Mouse (Mus musculus) liver, postnatal 0 days (tissue): ENCODE results near the gene Clstn2. TPM values are rescaled to one million over a fixed set of nuclear protein-coding genes. Genes with fewer than 3 reads are reported as not detected.

Source experiments
- ATAC-seq: fragments of 200-750 bp; cut with Nextera tagmentation; 2 replicates; pipeline ENCODE4 v1.8.0; 2017; ENCODE audit warnings: mild to moderate bottlenecking, moderate library complexity
- DNase-seq: peaks from one replicate; pipeline ENCODE4 v3.0.0-alpha.2; 2016
- H3K27ac ChIP-seq: fragments of 300-500 bp; sonication (generic); 2 replicates; pipeline ENCODE4 v1.5.1; 2014; ENCODE audit warnings: antibody characterized with exemption, moderate library complexity, mild to moderate bottlenecking, low read depth
- H3K27me3 ChIP-seq: fragments of 300-500 bp; sonication (generic); 2 replicates; pipeline ENCODE4 v1.6.1; 2014; ENCODE audit warnings: low read length, control low read depth, mixed read lengths; ENCODE audit not compliant: insufficient read depth
- H3K36me3 ChIP-seq: fragments of 300-500 bp; sonication (generic); replicated peaks from 2 replicates; pipeline ENCODE4 v1.6.1; 2014; ENCODE audit warnings: mild to moderate bottlenecking, control low read depth, low read length, moderate library complexity, mixed read lengths; ENCODE audit not compliant: insufficient read depth
- H3K4me1 ChIP-seq: fragments of 300-500 bp; sonication (generic); 2 replicates; pipeline ENCODE4 v1.6.1; 2014; ENCODE audit warnings: antibody characterized with exemption, mild to moderate bottlenecking, control low read depth; ENCODE audit not compliant: insufficient read depth
- H3K4me2 ChIP-seq: fragments of 300-500 bp; sonication (generic); 2 replicates; pipeline ENCODE4 v1.6.1; 2014; ENCODE audit warnings: low read depth, mild to moderate bottlenecking, low read length, moderate library complexity, mixed read lengths
- H3K4me3 ChIP-seq: fragments of 300-500 bp; sonication (generic); 2 replicates; pipeline ENCODE4 v1.5.1; 2014; ENCODE audit warnings: low read depth, low read length
- H3K9ac ChIP-seq: fragments of 300-500 bp; sonication (generic); replicated peaks from 2 replicates; pipeline ENCODE4 v1.6.1; 2014; ENCODE audit warnings: mild to moderate bottlenecking, moderate library complexity
- H3K9me3 ChIP-seq: fragments of 300-500 bp; sonication (generic); 2 replicates; pipeline ENCODE4 v1.6.1; 2016; ENCODE audit warnings: mild to moderate bottlenecking, control low read depth, low read length, mixed read lengths
- CTCF ChIP-seq: sonication (generic); IDR thresholded peaks from 2 replicates; pipeline ENCODE4 v1.5.1; 2016; ENCODE audit warnings: antibody characterized with exemption, low read depth
- EP300 ChIP-seq: IDR thresholded peaks from 2 replicates; pipeline ENCODE4 v1.6.1; 2016; ENCODE audit warnings: antibody characterized with exemption, low read depth, mild to moderate bottlenecking
- WGBS: fragments of 180-500 bp; shearing (Covaris S2); extraction: QIAGEN DNeasy Blood & Tissue Kit; methylation state at CpG from one replicate; pipeline ENCODE4 v1.1.7; 2014; ENCODE audit not compliant: insufficient replicate concordance; 5-methylcytosine and 5-hydroxymethylcytosine counted together
- polyA plus RNA-seq: library from polyadenylated mRNA; unstranded; fragments of >200 nt; fragmentation: Nextera tagmentation; extraction: Ambion mirVana; gene quantifications from 2 replicates; pipeline ENCODE4 v1.2.1, GENCODE M21; 2015

Clstn2 gene
- polyA plus RNA-seq, 1 experiment from 2014 or later, result 0.12 TPM

DNA sequence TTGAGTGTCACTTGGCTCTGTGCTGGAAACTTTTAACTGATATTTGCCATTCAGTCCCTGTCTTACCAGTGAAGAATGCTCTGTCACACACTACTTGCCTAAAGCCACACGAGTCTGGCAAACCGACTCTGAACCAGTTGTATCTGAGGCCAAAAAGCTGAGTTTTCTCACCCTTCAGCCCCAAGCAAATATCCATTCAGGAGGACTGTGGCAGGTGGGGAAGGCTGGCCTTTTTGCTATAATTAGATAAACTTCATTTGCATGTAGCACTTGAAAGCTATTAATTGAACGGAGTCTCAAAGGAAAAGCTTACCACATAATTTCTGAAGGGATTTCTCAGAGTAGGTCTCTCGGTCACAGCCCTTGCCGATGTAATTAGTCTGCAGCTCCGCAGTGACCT, 491.6 kb downstream of the Clstn2 start:
- no peaks in the 10 kb centered on the region for H3K9me3 ChIP-seq
- TF ChIP-seq CTCF, result no peak
- no peak for TF ChIP-seq EP300
- 79% methylated on average over 6 of the region's 6 CpGs for WGBS
- ATAC-seq (no peak), DNase-seq (no peak)
- H3K27ac ChIP-seq, result no peak overlapping the region
- H3K36me3 ChIP-seq, result no peaks in the 10 kb centered on the region
- no peak overlapping the region for H3K4me2 ChIP-seq
- H3K4me1 ChIP-seq, result no peaks in the 10 kb centered on the region
- H3K9ac ChIP-seq, result no peak overlapping the region
- H3K4me3 ChIP-seq, result no peak overlapping the region
- H3K27me3 ChIP-seq, result no peaks in the 10 kb centered on the region

DNA sequence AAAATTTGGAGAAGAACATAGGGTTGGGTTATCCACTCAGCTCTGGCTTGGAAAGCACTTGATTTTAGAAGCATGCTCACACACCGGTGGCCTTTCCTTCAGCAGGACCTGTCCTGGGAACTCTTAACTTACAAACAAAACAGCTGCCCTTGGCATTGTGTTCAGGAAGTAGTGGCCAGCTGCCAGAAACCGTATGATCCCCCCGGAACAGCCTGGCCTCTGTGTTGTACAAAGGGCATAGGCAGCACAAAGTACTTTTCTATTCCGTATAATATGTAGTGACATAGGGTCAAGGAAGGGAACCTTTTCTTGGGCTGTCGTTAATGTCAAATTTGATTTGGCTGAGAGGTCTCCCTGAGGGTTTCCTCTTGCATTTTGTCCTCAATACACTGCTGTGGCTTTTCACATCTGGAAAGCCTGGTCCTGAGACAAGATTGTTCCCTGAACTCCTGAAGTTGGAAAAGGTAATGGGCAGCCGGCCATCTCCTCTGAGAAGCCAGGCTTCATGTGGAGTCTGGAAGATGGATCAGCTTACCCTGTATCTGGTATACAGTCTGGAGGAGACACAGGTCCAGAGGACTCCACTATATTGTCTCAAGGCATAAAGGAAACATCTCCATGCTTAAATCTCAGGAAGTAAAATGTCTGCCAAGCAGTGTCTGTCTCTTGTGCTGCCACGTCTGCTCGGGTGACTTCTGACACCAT, 494.8 kb downstream of the Clstn2 start:
- H3K9me3 ChIP-seq, result no peaks in the 10 kb centered on the region
- H3K4me3 ChIP-seq, result no peak overlapping the region
- TF ChIP-seq CTCF (no peak), EP300 (no peak)
- H3K4me2 ChIP-seq, result no peak overlapping the region
- DNase-seq (no peak), ATAC-seq (no peak)
- WGBS, result 53% methylated on average over 8 of the region's 8 CpGs
- no peak overlapping the region for H3K9ac ChIP-seq
- no peaks in the 10 kb centered on the region for H3K4me1 ChIP-seq
- no peaks in the 10 kb centered on the region for H3K36me3 ChIP-seq
- no peaks in the 10 kb centered on the region for H3K27me3 ChIP-seq
- no peak overlapping the region for H3K27ac ChIP-seq

GRCm38 (mm10) chr9:97534196-97534595, 498.8 kb downstream of the Clstn2 start:
- no peak overlapping the region for H3K4me3 ChIP-seq
- DNase-seq (no peak), ATAC-seq (no peak)
- H3K4me1 ChIP-seq, result no peaks in the 10 kb centered on the region
- H3K9me3 ChIP-seq, result no peaks in the 10 kb centered on the region
- no peaks in the 10 kb centered on the region for H3K36me3 ChIP-seq
- no peaks in the 10 kb centered on the region for H3K27me3 ChIP-seq
- 85% methylated on average over 2 of the region's 2 CpGs for WGBS
- H3K27ac ChIP-seq, result no peak overlapping the region
- no peak overlapping the region for H3K9ac ChIP-seq
- no peak for TF ChIP-seq EP300
- TF ChIP-seq CTCF, result no peak
- no peak overlapping the region for H3K4me2 ChIP-seq

- H3K27ac ChIP-seq, result no peak overlapping the region
- no peak overlapping the region for H3K4me3 ChIP-seq
- DNase-seq (no peak), ATAC-seq (no peak)
- H3K4me2 ChIP-seq, result no peak overlapping the region
- no peak overlapping the region for H3K9ac ChIP-seq
- TF ChIP-seq EP300, result no peak
- TF ChIP-seq CTCF, result no peak
- H3K9me3 ChIP-seq, result no peaks in the 10 kb centered on the region
- H3K4me1 ChIP-seq, result no peaks in the 10 kb centered on the region
- 73% methylated on average over 3 of the region's 3 CpGs for WGBS
- H3K27me3 ChIP-seq, result no peaks in the 10 kb centered on the region
- H3K36me3 ChIP-seq, result no peaks in the 10 kb centered on the region
Measured at GRCm38 (mm10) chr9:97533306-97533705, 499.7 kb downstream of the Clstn2 start.

DNA sequence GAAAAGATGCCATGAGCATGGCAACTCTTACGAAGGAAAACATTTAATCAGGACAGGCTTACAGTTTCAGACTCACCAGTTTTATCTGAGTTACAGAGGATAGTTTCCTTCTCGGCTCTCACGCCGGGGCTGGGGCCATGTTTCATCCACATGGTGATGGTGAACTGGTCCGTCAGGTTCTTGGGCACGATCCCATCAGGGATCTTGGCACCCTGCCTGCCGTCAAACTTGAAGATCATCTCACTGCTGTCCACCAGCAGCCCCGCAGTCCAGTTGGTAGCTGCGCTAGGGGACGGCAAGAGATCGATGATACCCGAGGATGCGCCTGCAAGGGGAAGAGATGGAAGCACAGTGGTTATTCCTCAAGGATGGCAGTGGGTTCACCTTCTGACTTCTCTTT, 500.4 kb downstream of the Clstn2 start:
- H3K4me3 ChIP-seq, result no peak overlapping the region
- WGBS, result 85% methylated on average over 13 of the region's 13 CpGs
- no peak overlapping the region for H3K27ac ChIP-seq
- TF ChIP-seq CTCF (no peak), EP300 (no peak)
- H3K27me3 ChIP-seq, result no peaks in the 10 kb centered on the region
- no peak overlapping the region for H3K4me2 ChIP-seq
- H3K9ac ChIP-seq, result no peak overlapping the region
- ATAC-seq (no peak), DNase-seq (no peak)
- no peaks in the 10 kb centered on the region for H3K9me3 ChIP-seq
- no peaks in the 10 kb centered on the region for H3K4me1 ChIP-seq
- H3K36me3 ChIP-seq, result no peaks in the 10 kb centered on the region

- WGBS, result 74% methylated on average over 1 of the region's 1 CpGs
- H3K27me3 ChIP-seq, result no peaks in the 10 kb centered on the region
- no peak overlapping the region for H3K27ac ChIP-seq
- H3K9me3 ChIP-seq, result no peaks in the 10 kb centered on the region
- ATAC-seq (no peak), DNase-seq (no peak)
- H3K4me1 ChIP-seq, result no peaks in the 10 kb centered on the region
- H3K9ac ChIP-seq, result no peak overlapping the region
- H3K36me3 ChIP-seq, result no peaks in the 10 kb centered on the region
- no peak overlapping the region for H3K4me3 ChIP-seq
- TF ChIP-seq EP300 (no peak), CTCF (no peak)
- no peak overlapping the region for H3K4me2 ChIP-seq
Measured at GRCm38 (mm10) chr9:97527926-97528325, 505.1 kb downstream of the Clstn2 start.
